Mouse (Mus musculus) ES-E14 (cell line): ENCODE measurements around the gene Nme7. TPM values are rescaled to one million over a fixed set of nuclear protein-coding genes. Genes with fewer than 3 reads are reported as not detected.

Source experiments
- DNase-seq: peaks from one replicate; pipeline ENCODE4 v3.0.0-alpha.2; 2013; ENCODE audit warnings: low read depth, low spot score
- H3K27ac ChIP-seq: 2 replicates; pipeline ENCODE4 v1.5.1; 2012; ENCODE audit warnings: low read depth, mild to moderate bottlenecking, low read length, moderate library complexity, mixed read lengths; ENCODE audit not compliant: poor library complexity, insufficient read depth, severe bottlenecking
- H3K36me3 ChIP-seq: 2 replicates; pipeline ENCODE4 v1.6.1; 2012; ENCODE audit warnings: mild to moderate bottlenecking, low read length, moderate library complexity, mixed read lengths; ENCODE audit not compliant: control insufficient read depth, poor library complexity, insufficient read depth, severe bottlenecking
- H3K4me1 ChIP-seq, 2 experiments: fragments of 150-350 bp in 1 of 2; sonication (generic) in 1 of 2; 2 replicates each; pipeline ENCODE4 v1.6.1; 2012; ENCODE audit warnings: low read length in 2 of 2, mild to moderate bottlenecking in 1 of 2, mixed read lengths in 1 of 2; ENCODE audit not compliant: control insufficient read depth in 2 of 2, insufficient read depth in 2 of 2, poor library complexity in 1 of 2
- H3K4me3 ChIP-seq, 2 experiments: fragments of 150-350 bp in 1 of 2; sonication (generic) in 1 of 2; 2 replicates each; pipeline ENCODE4 v1.5.1; 2012; ENCODE audit warnings: low read length in 2 of 2, low read depth in 1 of 2, mild to moderate bottlenecking in 1 of 2, mixed read lengths in 1 of 2; ENCODE audit not compliant: insufficient read depth in 1 of 2, poor library complexity in 1 of 2, severe bottlenecking in 1 of 2
- H3K9ac ChIP-seq: 2 replicates; pipeline ENCODE4 v1.6.1; 2012; ENCODE audit warnings: low read depth, mild to moderate bottlenecking, low read length, mixed read lengths; ENCODE audit not compliant: poor library complexity, insufficient read depth, severe bottlenecking
- H3K9me3 ChIP-seq: fragments of 150-350 bp; sonication (generic); 2 replicates; pipeline ENCODE4 v1.6.1; 2012; ENCODE audit warnings: low read depth, mild to moderate bottlenecking, low read length; ENCODE audit not compliant: control insufficient read depth, insufficient read depth
- CHD2 ChIP-seq: IDR thresholded peaks from 2 replicates; pipeline ENCODE4 v1.6.1; 2014; ENCODE audit warnings: mild to moderate bottlenecking, low read depth, low read length, inconsistent platforms
- HCFC1 ChIP-seq: IDR thresholded peaks from 2 replicates; pipeline ENCODE4 v1.6.1; 2012; ENCODE audit warnings: low read length, inconsistent platforms, borderline replicate concordance; ENCODE audit not compliant: insufficient read depth
- MAFK ChIP-seq: IDR thresholded peaks from 2 replicates; pipeline ENCODE4 v1.6.1; 2014; ENCODE audit warnings: mild to moderate bottlenecking, low read depth, low read length, inconsistent platforms; ENCODE audit not compliant: insufficient read depth
- ZC3H11A ChIP-seq: IDR thresholded peaks from 2 replicates; pipeline ENCODE4 v1.6.1; 2012; ENCODE audit warnings: low read depth, mild to moderate bottlenecking, inconsistent platforms, low read length, borderline replicate concordance
- ZNF384 ChIP-seq: IDR thresholded peaks from 2 replicates; pipeline ENCODE4 v1.6.1; 2012; ENCODE audit warnings: low read depth, low read length, inconsistent platforms
- in situ Hi-C, 2 experiments: fragments of 600-800 bp; cut with MboI; formaldehyde crosslinking; loops; one replicate each; pipeline ENCODE4 v1.15.1; 2025; ENCODE audit warnings: low sequenced_read_pairs in 2 of 2, inconsistent platforms in 1 of 2; ENCODE audit not compliant: unreplicated experiment in 2 of 2
- total RNA-seq: library from RNA; depleted of rRNA; stranded (reverse); fragments of 300-350 nt; gene quantifications from 2 replicates; pipeline ENCODE4 v1.2.3, GENCODE M21; 2012

The Nme7 gene
- total RNA-seq, 1 experiment = 32.8 TPM

- no peak for DNase-seq
- Histone ChIP-seq H3K9me3 (no peaks in the 10 kb centered on the region), H3K27ac (no peak overlapping the region), H3K4me1 (peaks cover 15 to 26% of the 10 kb centered on the region in 2 experiments), H3K4me3 (no peak overlapping the region), H3K36me3 (peaks cover 39% of the 10 kb centered on the region), H3K9ac (no peak overlapping the region)
- no peak for TF ChIP-seq ZNF384
- TF ChIP-seq MAFK = no peak
- TF ChIP-seq HCFC1 = no peak
- no peak for TF ChIP-seq CHD2
- TF ChIP-seq ZC3H11A = no peak
- in situ Hi-C loops = no loop called here
Observed at GRCm38 (mm10) chr1:164450231-164450630, 146.3 kb downstream of the Nme7 start.

DNA sequence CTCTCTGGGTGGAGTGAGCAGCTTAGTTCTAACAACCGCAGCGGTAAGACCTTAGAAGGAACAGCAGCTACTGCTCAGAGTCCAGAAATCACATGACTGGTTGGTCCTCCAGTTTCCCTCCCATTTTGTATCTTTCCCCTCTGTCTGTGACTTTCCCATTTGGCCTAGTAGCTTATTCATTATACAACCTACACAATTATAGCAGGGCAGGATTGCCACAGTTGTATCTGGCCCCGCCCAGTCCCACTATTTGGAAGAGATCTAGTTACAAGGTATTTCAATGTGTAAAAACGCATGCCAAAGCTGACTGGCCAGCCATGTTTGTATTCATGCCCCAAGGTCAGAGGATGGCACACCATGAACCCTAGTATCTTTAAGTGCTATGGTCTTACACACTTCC, 146.7 kb downstream of the Nme7 start:
- TF ChIP-seq MAFK = no peak
- peaks cover 37% of the 10 kb centered on the region for H3K36me3 ChIP-seq
- in situ Hi-C loops = no loop called here
- H3K27ac ChIP-seq = no peak overlapping the region
- H3K9ac ChIP-seq = no peak overlapping the region
- H3K4me1 ChIP-seq = peaks cover 15 to 28% of the 10 kb centered on the region in 2 experiments
- no peak overlapping the region for H3K4me3 ChIP-seq
- DNase-seq = no peak
- no peaks in the 10 kb centered on the region for H3K9me3 ChIP-seq

- H3K9me3 ChIP-seq = no peaks in the 10 kb centered on the region
- no peak for DNase-seq
- peaks cover 34% of the 10 kb centered on the region for H3K36me3 ChIP-seq
- in situ Hi-C loops = no loop called here
- peaks cover 20 to 34% of the 10 kb centered on the region in 2 experiments for H3K4me1 ChIP-seq
- no peak overlapping the region for H3K4me3 ChIP-seq
- TF ChIP-seq MAFK = no peak
- TF ChIP-seq ZNF384 = no peak
- no peak for TF ChIP-seq HCFC1
- no peak for TF ChIP-seq CHD2
- no peak for TF ChIP-seq ZC3H11A
- H3K27ac ChIP-seq = no peak overlapping the region
- H3K9ac ChIP-seq = no peak overlapping the region
Observed at GRCm38 (mm10) chr1:164451346-164451745, 147.4 kb downstream of the Nme7 start.

DNA sequence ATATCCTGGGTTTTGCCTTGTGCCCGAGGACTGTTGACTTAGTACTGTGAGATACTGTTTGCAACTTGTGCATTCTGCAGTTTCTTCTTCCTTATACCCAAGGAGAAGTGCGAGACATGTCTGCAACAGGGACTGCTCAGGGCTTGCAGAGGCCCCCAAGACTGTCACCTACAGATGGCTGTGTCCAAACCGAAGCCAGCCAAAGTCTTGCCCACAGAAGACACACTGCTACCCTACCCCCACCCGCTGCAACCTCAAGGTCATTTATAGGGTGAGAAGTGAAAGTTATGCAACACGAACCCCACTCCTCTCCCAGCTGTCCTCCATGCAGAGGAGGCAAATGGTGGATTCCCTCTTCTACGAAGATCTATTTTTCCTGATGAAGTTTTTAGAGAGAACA, 148.7 kb downstream of the Nme7 start:
- Histone ChIP-seq H3K27ac (no peak overlapping the region), H3K9ac (no peak overlapping the region), H3K36me3 (peaks cover 27% of the 10 kb centered on the region), H3K4me3 (no peak overlapping the region), H3K9me3 (no peaks in the 10 kb centered on the region), H3K4me1 (peaks cover 20 to 34% of the 10 kb centered on the region in 2 experiments)
- in situ Hi-C loops = no loop called here
- DNase-seq = no peak
- TF ChIP-seq MAFK (no peak), CHD2 (no peak), ZC3H11A (no peak), HCFC1 (no peak), ZNF384 (no peak)

DNA sequence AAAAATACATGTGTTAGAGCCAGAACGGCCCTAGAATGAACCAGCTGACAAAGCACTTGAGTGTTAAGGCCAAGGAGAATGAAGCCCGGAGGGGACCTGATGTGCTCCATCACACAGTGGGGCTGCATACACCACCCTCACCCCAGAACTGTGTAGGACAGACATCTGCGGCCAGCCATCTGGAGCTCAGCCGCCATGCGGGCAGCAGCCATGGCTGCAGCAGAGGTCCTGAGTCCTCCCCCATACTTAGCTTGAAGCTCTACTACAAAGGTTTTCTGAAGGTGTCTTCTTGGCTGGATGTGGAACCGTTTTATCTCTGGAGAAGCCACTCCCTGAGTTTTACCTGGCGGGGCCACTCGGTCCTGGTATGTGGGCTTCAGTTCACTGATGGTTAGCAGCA, 149.2 kb downstream of the Nme7 start:
- Histone ChIP-seq H3K27ac (no peak overlapping the region), H3K36me3 (peaks cover 27% of the 10 kb centered on the region), H3K4me1 (peaks cover 20 to 34% of the 10 kb centered on the region in 2 experiments), H3K4me3 (0 out of 4 replicates have a peak overlapping the region, but pooled peaks of 1 of the 2 experiments have one; percentile 5), H3K9me3 (no peaks in the 10 kb centered on the region), H3K9ac (no peak overlapping the region)
- DNase-seq = no peak
- in situ Hi-C loops = no loop called here
- no peak for TF ChIP-seq MAFK
